Mouse (Mus musculus): ENCODE results near the gene Gm20379. TPM values are rescaled to one million over a fixed set of nuclear protein-coding genes. Genes with fewer than 3 reads are reported as not detected.

The Gm20379 gene
- total and polyA plus RNA-seq, 3 experiments, result 9.4 TPM; not detected in 2

- H3K9me3 ChIP-seq (replicated peaks; ENCODE audit: insufficient read depth, low read length), result no peaks in the 10 kb centered on the region
- no peaks in the 10 kb centered on the region for H3K27me3 ChIP-seq (ENCODE audit: control insufficient read depth in 1 of 2, insufficient read depth in 2 of 2, low read length in 2 of 2)
- no peak overlapping the region for H3K4me3 ChIP-seq (ENCODE audit: control insufficient read depth in 1 of 2, insufficient read depth in 1 of 2, low read depth in 2 of 2, low read length in 2 of 2)
- no peak overlapping the region for H3K9ac ChIP-seq (ENCODE audit: control insufficient read depth, low read depth, low read length, poor library complexity, severe bottlenecking)
- no peaks in the 10 kb centered on the region for H3K36me3 ChIP-seq (ENCODE audit: control insufficient read depth in 1 of 2, insufficient read depth in 2 of 2, low read length in 2 of 2)
- no peak for TF ChIP-seq EP300 (IDR thresholded peaks at IDR 0.05; ENCODE audit: low read depth in 1 of 2, low read length in 2 of 2)
- TF ChIP-seq CTCF (IDR thresholded peaks at IDR 0.05 in 2 of 3, conservative IDR thresholded peaks at IDR 0.05 in 1 of 3; ENCODE audit: control insufficient read depth in 1 of 3, insufficient read depth in 1 of 3, low read depth in 2 of 3, low read length in 3 of 3, poor library complexity in 1 of 3, severe bottlenecking in 1 of 3), result no peak
- TF ChIP-seq MEF2A (IDR thresholded peaks at IDR 0.05; ENCODE audit: extremely low read depth, insufficient replicate concordance, low read depth, low read length, poor library complexity, severe bottlenecking), result no peak
- no peak for TF ChIP-seq MYB (IDR thresholded peaks at IDR 0.05; ENCODE audit: low read depth, low read length)
- no peak for TF ChIP-seq NELFE (IDR thresholded peaks at IDR 0.05; ENCODE audit: low read depth, low read length)
- no peak for TF ChIP-seq E2F4 (IDR thresholded peaks at IDR 0.05; ENCODE audit: borderline replicate concordance, low read depth, low read length)
- TF ChIP-seq HCFC1 (IDR thresholded peaks at IDR 0.05; ENCODE audit: low read depth, low read length), result no peak
- no peak for TF ChIP-seq CHD2 (IDR thresholded peaks at IDR 0.05; ENCODE audit: low read length)
- TF ChIP-seq SMC3 (IDR thresholded peaks at IDR 0.05; ENCODE audit: low read depth, low read length), result no peak
- TF ChIP-seq ETS1 (IDR thresholded peaks at IDR 0.05; ENCODE audit: low read depth, low read length), result no peak
- no peak for TF ChIP-seq SIN3A (IDR thresholded peaks at IDR 0.05; ENCODE audit: low read length)
- TF ChIP-seq UBTF (IDR thresholded peaks at IDR 0.05; ENCODE audit: borderline replicate concordance, insufficient read depth, low read depth, low read length), result no peak
- H3K79me2 ChIP-seq (ENCODE audit: control insufficient read depth, insufficient read depth, low read length, poor library complexity), result no peaks in the 10 kb centered on the region
- H3K27ac ChIP-seq (ENCODE audit: control insufficient read depth, low read depth, low read length), result no peak overlapping the region
- no peaks in the 10 kb centered on the region for H3K4me1 ChIP-seq (ENCODE audit: control insufficient read depth in 1 of 2, insufficient read depth in 2 of 2, low read length in 2 of 2)
- DNase-seq (ENCODE audit: low read depth, low spot score), result no peak
These were observed 14.2 kb upstream of the Gm20379 start for GRCm38 (mm10) chr13:92291605-92292004.

- no peak overlapping the region for H3K27ac ChIP-seq (ENCODE audit: control insufficient read depth, low read depth, low read length)
- H3K9me3 ChIP-seq (replicated peaks; ENCODE audit: insufficient read depth, low read length), result no peaks in the 10 kb centered on the region
- no peaks in the 10 kb centered on the region for H3K79me2 ChIP-seq (ENCODE audit: control insufficient read depth, insufficient read depth, low read length, poor library complexity)
- TF ChIP-seq ELF1 (IDR thresholded peaks at IDR 0.05; ENCODE audit: low read depth, low read length) (no peak), ZC3H11A (IDR thresholded peaks at IDR 0.05; ENCODE audit: low read depth, low read length) (no peak), MAFK (IDR thresholded peaks at IDR 0.05; ENCODE audit: borderline replicate concordance, low read depth, low read length) (no peak), MXI1 (IDR thresholded peaks at IDR 0.05; ENCODE audit: low read depth, low read length) (no peak), CHD2 (IDR thresholded peaks at IDR 0.05; ENCODE audit: low read length) (no peak), JUND (IDR thresholded peaks at IDR 0.05; ENCODE audit: low read depth, low read length) (no peak), POLR2A (IDR thresholded peaks at IDR 0.05; ENCODE audit: control insufficient read depth in 1 of 2, insufficient read depth in 1 of 2, low read depth in 1 of 2, low read length in 2 of 2, poor library complexity in 1 of 2) (no peak), NELFE (IDR thresholded peaks at IDR 0.05; ENCODE audit: low read depth, low read length) (no peak), SMC3 (IDR thresholded peaks at IDR 0.05; ENCODE audit: low read depth, low read length) (no peak), UBTF (IDR thresholded peaks at IDR 0.05; ENCODE audit: borderline replicate concordance, insufficient read depth, low read depth, low read length) (no peak)
- H3K4me1 ChIP-seq (ENCODE audit: control insufficient read depth in 1 of 2, insufficient read depth in 2 of 2, low read length in 2 of 2), result no peaks in the 10 kb centered on the region
- no peak overlapping the region for H3K4me3 ChIP-seq (ENCODE audit: control insufficient read depth in 1 of 2, insufficient read depth in 1 of 2, low read depth in 2 of 2, low read length in 2 of 2)
- no peak for DNase-seq (ENCODE audit: low read depth, low spot score)
- no peak overlapping the region for H3K9ac ChIP-seq (ENCODE audit: control insufficient read depth, low read depth, low read length, poor library complexity, severe bottlenecking)
- H3K27me3 ChIP-seq (ENCODE audit: control insufficient read depth in 1 of 2, insufficient read depth in 2 of 2, low read length in 2 of 2), result no peaks in the 10 kb centered on the region
- no peaks in the 10 kb centered on the region; a peak in 2 of 4 replicates for H3K36me3 ChIP-seq (ENCODE audit: control insufficient read depth in 1 of 2, insufficient read depth in 2 of 2, low read length in 2 of 2)
These were observed 11.9 kb upstream of the Gm20379 start for GRCm38 (mm10) chr13:92293883-92294282.

All from MEL (cell line).